Mouse (Mus musculus) lung, embryonic 16.5 days (tissue): Measurements from ENCODE around the gene Iqsec1. TPM values are rescaled to one million over a fixed set of nuclear protein-coding genes. Genes with fewer than 3 reads are reported as not detected.

Experiments
- ATAC-seq: fragments of 200-750 bp; cut with Nextera tagmentation; 2 replicates; pipeline ENCODE4 v1.8.0; 2017; ENCODE audit warnings: low read depth, mild to moderate bottlenecking, moderate library complexity
- H3K27ac ChIP-seq: fragments of 300-500 bp; sonication (generic); 2 replicates; pipeline ENCODE4 v1.5.1; 2014; ENCODE audit warnings: mild to moderate bottlenecking, control low read depth, low read length
- H3K27me3 ChIP-seq: fragments of 300-500 bp; sonication (generic); 2 replicates; pipeline ENCODE4 v1.6.1; 2014; ENCODE audit warnings: low read depth, low read length, mixed read lengths; ENCODE audit not compliant: control insufficient read depth, insufficient read depth
- H3K36me3 ChIP-seq: fragments of 300-500 bp; sonication (generic); 2 replicates; pipeline ENCODE4 v1.6.1; 2014; ENCODE audit warnings: low read length; ENCODE audit not compliant: control insufficient read depth, insufficient read depth
- H3K4me1 ChIP-seq: fragments of 300-500 bp; sonication (generic); replicated peaks from 2 replicates; pipeline ENCODE4 v1.6.1; 2014; ENCODE audit warnings: low read length, mixed read lengths; ENCODE audit not compliant: control insufficient read depth, insufficient read depth
- H3K4me2 ChIP-seq: fragments of 300-500 bp; sonication (generic); 2 replicates; pipeline ENCODE4 v1.6.1; 2014; ENCODE audit warnings: low read depth, low read length, control low read depth
- H3K4me3 ChIP-seq: fragments of 300-500 bp; sonication (generic); 2 replicates; pipeline ENCODE4 v1.5.1; 2014; ENCODE audit warnings: mild to moderate bottlenecking, low read length, control low read depth
- H3K9ac ChIP-seq: fragments of 300-500 bp; sonication (generic); 2 replicates; pipeline ENCODE4 v1.6.1; 2014; ENCODE audit warnings: low read length, control low read depth
- H3K9me3 ChIP-seq: fragments of 300-500 bp; sonication (generic); 2 replicates; pipeline ENCODE4 v1.6.1; 2016; ENCODE audit warnings: low read length; ENCODE audit not compliant: control insufficient read depth
- WGBS: fragments of 180-500 bp; shearing (Covaris S2); extraction: QIAGEN DNeasy Blood & Tissue Kit; methylation state at CpG from one replicate; pipeline ENCODE4 v1.1.7; 2014; 5-methylcytosine and 5-hydroxymethylcytosine counted together
- polyA plus RNA-seq: library from polyadenylated mRNA; unstranded; fragments of >200 nt; fragmentation: Nextera tagmentation; extraction: Ambion mirVana; gene quantifications from 2 replicates; pipeline ENCODE4 v1.2.1, GENCODE M21; 2015

The Iqsec1 gene
- polyA plus RNA-seq, 1 experiment from 2014 or later, result 11.7 TPM

- ATAC-seq, result no peak
These were observed 15.7 kb upstream of the Iqsec1 start for GRCm38 (mm10) chr6:91004157-91004556.

GRCm38 (mm10) chr6:91003310-91003995 is 15.0 kb upstream of the Iqsec1 start:
- no peak overlapping the region for H3K4me3 ChIP-seq
- no peaks in the 10 kb centered on the region for H3K36me3 ChIP-seq
- H3K9ac ChIP-seq, result no peak overlapping the region
- no peak overlapping the region for H3K4me2 ChIP-seq
- H3K9me3 ChIP-seq, result no peaks in the 10 kb centered on the region
- no peak overlapping the region for H3K27ac ChIP-seq
- no peaks in the 10 kb centered on the region for H3K27me3 ChIP-seq
- WGBS, result 17% methylated on average over 3 of the region's 3 CpGs
- ATAC-seq, result no peak
- no peaks in the 10 kb centered on the region; the same call in 1 of the 2 replicates for H3K4me1 ChIP-seq

More at GRCm38 (mm10) chr6:91004157-91004556, 15.7 kb upstream of the Iqsec1 start:
- H3K9me3 ChIP-seq, result no peaks in the 10 kb centered on the region
- no peak overlapping the region for H3K4me3 ChIP-seq
- H3K4me1 ChIP-seq, result no peaks in the 10 kb centered on the region; the same call in 1 of the 2 replicates
- H3K9ac ChIP-seq, result no peak overlapping the region
- H3K27me3 ChIP-seq, result no peaks in the 10 kb centered on the region
- no peak overlapping the region for H3K27ac ChIP-seq
- no peak overlapping the region for H3K4me2 ChIP-seq
- H3K36me3 ChIP-seq, result no peaks in the 10 kb centered on the region
- 80% methylated on average over 2 of the region's 2 CpGs for WGBS

GRCm38 (mm10) chr6:91001566-91001965 is 13.1 kb upstream of the Iqsec1 start:
- no peaks in the 10 kb centered on the region for H3K36me3 ChIP-seq
- ATAC-seq, result peak; percentile 92
- peak overlapping the region; percentile 18; the same call in 1 of the 2 replicates for H3K4me2 ChIP-seq
- no peaks in the 10 kb centered on the region for H3K27me3 ChIP-seq
- WGBS, result 34% methylated on average over 7 of the region's 7 CpGs
- no peaks in the 10 kb centered on the region; the same call in 1 of the 2 replicates for H3K4me1 ChIP-seq
- no peaks in the 10 kb centered on the region for H3K9me3 ChIP-seq
- 0 out of 2 replicates have a peak overlapping the region, but pooled peaks have one; percentile 10 for H3K27ac ChIP-seq
- no peak overlapping the region for H3K9ac ChIP-seq
- no peak overlapping the region for H3K4me3 ChIP-seq

- H3K9me3 ChIP-seq, result no peaks in the 10 kb centered on the region
- H3K4me1 ChIP-seq, result no peaks in the 10 kb centered on the region; the same call in 1 of the 2 replicates
- no peaks in the 10 kb centered on the region for H3K36me3 ChIP-seq
- WGBS, result 17% methylated on average over 15 of the region's 15 CpGs
- H3K4me3 ChIP-seq, result no peak overlapping the region
- no peak overlapping the region for H3K9ac ChIP-seq
- ATAC-seq, result peak; percentile 65
- H3K27me3 ChIP-seq, result no peaks in the 10 kb centered on the region
- no peak overlapping the region for H3K27ac ChIP-seq
- H3K4me2 ChIP-seq, result peak overlapping the region; percentile 18
These were observed 12.5 kb upstream of the Iqsec1 start for GRCm38 (mm10) chr6:91000819-91001525.

GRCm38 (mm10) chr6:90999176-90999575 is 10.7 kb upstream of the Iqsec1 start:
- WGBS, result 64% methylated on average over 4 of the region's 4 CpGs
- H3K4me2 ChIP-seq, result no peak overlapping the region
- H3K27me3 ChIP-seq, result no peaks in the 10 kb centered on the region
- H3K4me3 ChIP-seq, result no peak overlapping the region
- H3K36me3 ChIP-seq, result no peaks in the 10 kb centered on the region
- no peak overlapping the region for H3K9ac ChIP-seq
- no peak for ATAC-seq
- H3K4me1 ChIP-seq, result no peaks in the 10 kb centered on the region; the same call in 1 of the 2 replicates
- H3K27ac ChIP-seq, result no peak overlapping the region
- no peaks in the 10 kb centered on the region for H3K9me3 ChIP-seq

- ATAC-seq, result no peak
- WGBS, result 85% methylated on average over 3 of the region's 3 CpGs
- H3K27ac ChIP-seq, result no peak overlapping the region
These were observed 8.5 kb upstream of the Iqsec1 start for GRCm38 (mm10) chr6:90997025-90997424.

GRCm38 (mm10) chr6:90996181-90996580 is 7.7 kb upstream of the Iqsec1 start:
- Histone ChIP-seq H3K4me2 (no peak overlapping the region), H3K4me1 (no peaks in the 10 kb centered on the region; the same call in 1 of the 2 replicates), H3K27me3 (no peaks in the 10 kb centered on the region), H3K27ac (no peak overlapping the region), H3K36me3 (no peaks in the 10 kb centered on the region), H3K9ac (no peak overlapping the region), H3K9me3 (no peaks in the 10 kb centered on the region), H3K4me3 (no peak overlapping the region)
- 71% methylated on average over 2 of the region's 2 CpGs for WGBS
- no peak for ATAC-seq

More at GRCm38 (mm10) chr6:90997025-90997424, 8.5 kb upstream of the Iqsec1 start:
- no peaks in the 10 kb centered on the region; the same call in 1 of the 2 replicates for H3K4me1 ChIP-seq
- H3K4me2 ChIP-seq, result no peak overlapping the region
- H3K9me3 ChIP-seq, result no peaks in the 10 kb centered on the region
- no peaks in the 10 kb centered on the region for H3K27me3 ChIP-seq
- no peak overlapping the region for H3K4me3 ChIP-seq
- no peaks in the 10 kb centered on the region for H3K36me3 ChIP-seq
- H3K9ac ChIP-seq, result no peak overlapping the region

- peak overlapping the region; percentile 70 for H3K9ac ChIP-seq
- peak overlapping the region; percentile 100 for H3K4me2 ChIP-seq
- H3K4me3 ChIP-seq, result peak overlapping the region; percentile 73
- H3K36me3 ChIP-seq, result no peaks in the 10 kb centered on the region
- under 1% methylated on average over 29 of the region's 59 CpGs for WGBS
- peak; percentile 29 for ATAC-seq
- peak overlapping the region; percentile 71 for H3K27ac ChIP-seq
- H3K27me3 ChIP-seq, result no peaks in the 10 kb centered on the region
- H3K4me1 ChIP-seq, result peaks cover 26% of the 10 kb centered on the region
- H3K9me3 ChIP-seq, result peaks cover 2% of the 10 kb centered on the region; the same call in 1 of the 2 replicates
These were observed 223 bp downstream of the Iqsec1 start for GRCm38 (mm10) chr6:90988299-90988625.

GRCm38 (mm10) chr6:90987561-90988298 is 755 bp downstream of the Iqsec1 start:
- Histone ChIP-seq H3K36me3 (no peaks in the 10 kb centered on the region), H3K9me3 (peaks cover 2% of the 10 kb centered on the region; the same call in 1 of the 2 replicates), H3K4me2 (peak overlapping the region; percentile 100), H3K4me1 (peaks cover 26% of the 10 kb centered on the region), H3K27me3 (no peaks in the 10 kb centered on the region), H3K27ac (peak overlapping the region; percentile 71), H3K4me3 (peak overlapping the region; percentile 73), H3K9ac (peak overlapping the region; percentile 70)
- ATAC-seq, result peak; percentile 2
- under 1% methylated on average over 59 of the region's 76 CpGs for WGBS
